Mouse (Mus musculus) bone marrow, adult 2 months (tissue): ENCODE data around the gene Supt20.

Experiments used
- CTCF ChIP-seq: fragments of 200-500 bp; IDR thresholded peaks from 2 replicates; pipeline ENCODE4 v1.5.1; 2011; ENCODE audit warnings: low read length, control low read depth; ENCODE audit not compliant: control insufficient read depth, insufficient read depth
- POLR2A ChIP-seq: fragments of 200-500 bp; IDR thresholded peaks from 2 replicates; pipeline ENCODE4 v1.6.1; 2011; ENCODE audit warnings: low read depth, mild to moderate bottlenecking, control low read depth, low read length, borderline replicate concordance; ENCODE audit not compliant: control insufficient read depth

- no peak for TF ChIP-seq POLR2A
- TF ChIP-seq CTCF, result no peak
These were observed 76.0 kb downstream of the Supt20 start for GRCm38 (mm10) chr3:54768592-54768991.
